Mouse (Mus musculus) ovary, postnatal 14 days (tissue): Measurements from ENCODE around the gene Itpr2.
A peak's percentile ranks its signal among the peaks of the same experiment; 100 is the strongest.

Experiments used
- DNase-seq: peaks from one replicate; pipeline ENCODE4 v3.0.0; 2022; ENCODE audit warnings: low spot score

Gene Itpr2

GRCm38 (mm10) chr6:146110832-146111741, 390.9 kb downstream of the Itpr2 start:
- no peak for DNase-seq

GRCm38 (mm10) chr6:146110425-146110824, 391.6 kb downstream of the Itpr2 start:
- no peak for DNase-seq

- no peak for DNase-seq
Observed at GRCm38 (mm10) chr6:146108695-146109094, 393.3 kb downstream of the Itpr2 start.

- DNase-seq = no peak
Observed at GRCm38 (mm10) chr6:146107117-146107832, 394.7 kb downstream of the Itpr2 start.

GRCm38 (mm10) chr6:146083056-146083961, 418.7 kb downstream of the Itpr2 start:
- no peak for DNase-seq

GRCm38 (mm10) chr6:146082476-146082875, 419.5 kb downstream of the Itpr2 start:
- no peak for DNase-seq

- no peak for DNase-seq
Observed at GRCm38 (mm10) chr6:146081578-146081977, 420.4 kb downstream of the Itpr2 start.

- DNase-seq = no peak
Observed at GRCm38 (mm10) chr6:146080546-146081512, 421.2 kb downstream of the Itpr2 start.

- DNase-seq = no peak
Observed at GRCm38 (mm10) chr6:146079734-146080443, 422.1 kb downstream of the Itpr2 start.

- peak; percentile 82 for DNase-seq
Observed at GRCm38 (mm10) chr6:146079261-146079660, 422.8 kb downstream of the Itpr2 start.

GRCm38 (mm10) chr6:146078136-146078535, 423.9 kb downstream of the Itpr2 start:
- DNase-seq = no peak

- DNase-seq = no peak
Observed at GRCm38 (mm10) chr6:146077124-146077889, 424.7 kb downstream of the Itpr2 start.

GRCm38 (mm10) chr6:146072842-146073241, 429.2 kb downstream of the Itpr2 start:
- DNase-seq = no peak

- no peak for DNase-seq
Observed at GRCm38 (mm10) chr6:146071883-146072282, 430.1 kb downstream of the Itpr2 start.
